ENCODE assay signal across 15 mouse cellular contexts in the genomic region with DNA sequence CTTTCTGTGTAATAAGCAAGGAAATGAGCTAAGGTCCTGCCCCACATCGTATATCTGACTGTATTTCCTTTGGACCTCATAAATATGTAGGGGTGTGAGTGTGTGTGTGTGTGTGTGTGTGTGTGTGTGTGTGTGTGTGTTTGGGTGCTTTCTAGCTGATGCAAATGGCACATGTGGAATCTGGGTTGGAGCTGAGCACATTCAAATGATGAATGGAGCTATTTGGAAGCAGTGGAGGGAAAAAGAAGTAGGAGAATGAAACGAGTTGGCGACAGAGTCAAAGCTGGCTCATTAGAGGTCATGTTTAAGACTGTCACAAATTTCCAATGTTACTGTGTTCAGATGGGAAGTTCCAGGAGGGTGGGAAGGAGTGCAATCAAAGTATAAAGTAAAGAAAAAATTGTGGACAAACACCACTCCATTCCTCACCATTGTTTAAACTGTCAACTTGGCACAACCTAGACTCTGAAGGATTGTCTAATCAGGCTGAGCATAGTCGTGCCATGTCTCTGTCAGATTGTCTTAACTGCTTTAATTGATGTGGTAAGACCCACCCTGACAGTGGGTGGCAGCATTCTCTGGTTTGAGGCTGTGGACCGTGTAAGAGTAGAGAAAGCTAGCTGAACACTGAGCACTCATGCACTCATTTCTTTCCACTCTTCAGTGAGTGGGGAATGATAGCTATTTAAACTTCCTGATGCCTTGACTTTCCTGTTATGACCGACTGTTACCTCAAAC. TPM values are rescaled to one million over a fixed set of nuclear protein-coding genes. Genes with fewer than 3 reads are reported as not detected.
DNase-seq lines count a peak whose midpoint lies in the region; ATAC-seq and TF ChIP-seq lines count a peak whose summit lies in the region.
"Had no signal": no experiment of that assay in that cellular context is flagged by ENCODE, and none has a peak within 500 bp of the region (broad histone marks: within the 10 kb centered on the region; RNA-seq: fewer than 3 reads in every experiment).

No protein-coding gene starts in this region.

- no peaks in the 10 kb centered on the region for H3K27me3 ChIP-seq in kidney, postnatal 0 days (ENCODE audit: insufficient read depth, low read length)
- H3K27me3 ChIP-seq in heart, embryonic 11.5 days (ENCODE audit: control insufficient read depth, insufficient read depth, low read length): no peaks in the 10 kb centered on the region
- H3K27me3 ChIP-seq: limb, embryonic 12.5 days had no signal

- WGBS in kidney, postnatal 0 days: 48% methylated on average over 6 of the region's 6 CpGs
- WGBS in heart, embryonic 11.5 days (ENCODE audit: insufficient replicate concordance): 67% methylated on average over 6 of the region's 6 CpGs

- TF ChIP-seq CTCF in kidney, postnatal 0 days (IDR thresholded peaks at IDR 0.05; ENCODE audit: low read depth): no peak

- no peaks in the 10 kb centered on the region for H3K9me3 ChIP-seq in kidney, postnatal 0 days (replicated peaks; ENCODE audit: low read length)
- H3K9me3 ChIP-seq in heart, embryonic 11.5 days (replicated peaks; ENCODE audit: control insufficient read depth, low read length): no peaks in the 10 kb centered on the region
- H3K9me3 ChIP-seq: limb, embryonic 12.5 days had no signal

- H3K4me3 ChIP-seq in kidney, postnatal 0 days (replicated peaks; ENCODE audit: low read depth, low read length): no peak overlapping the region
- H3K4me3 ChIP-seq in heart, embryonic 11.5 days (ENCODE audit: low read depth, low read length): no peak overlapping the region
- H3K4me3 ChIP-seq: gastrocnemius, adult 2 months; limb, embryonic 12.5 days had no signal

- no peaks in the 10 kb centered on the region for H3K36me3 ChIP-seq in kidney, postnatal 0 days (ENCODE audit: insufficient read depth, low read length)
- no peaks in the 10 kb centered on the region for H3K36me3 ChIP-seq in heart, embryonic 11.5 days (ENCODE audit: control insufficient read depth, insufficient read depth, low read length)
- H3K36me3 ChIP-seq: limb, embryonic 12.5 days had no signal

- no peaks in the 10 kb centered on the region for H3K4me1 ChIP-seq in kidney, postnatal 0 days (replicated peaks; ENCODE audit: insufficient read depth, low read length)
- no peaks in the 10 kb centered on the region for H3K4me1 ChIP-seq in heart, embryonic 11.5 days (ENCODE audit: control insufficient read depth, insufficient read depth, low read length)
- H3K4me1 ChIP-seq: limb, embryonic 12.5 days had no signal

- H3K9ac ChIP-seq in kidney, postnatal 0 days (ENCODE audit: low read depth, low read length): no peak overlapping the region
- H3K9ac ChIP-seq in heart, embryonic 11.5 days (ENCODE audit: low read depth, low read length): no peak overlapping the region
- H3K9ac ChIP-seq: limb, embryonic 12.5 days had no signal

- no peak overlapping the region for H3K27ac ChIP-seq in kidney, postnatal 0 days
- H3K27ac ChIP-seq in heart, embryonic 11.5 days (ENCODE audit: low read depth, low read length): no peak overlapping the region
- H3K27ac ChIP-seq: gastrocnemius, adult 2 months; limb, embryonic 12.5 days; macrophage had no signal

- no peak overlapping the region for H3K4me2 ChIP-seq in kidney, postnatal 0 days (ENCODE audit: low read length)
- no peak overlapping the region for H3K4me2 ChIP-seq in heart, embryonic 11.5 days
- H3K4me2 ChIP-seq: limb, embryonic 12.5 days had no signal

- peak; percentile 27 for DNase-seq in kidney, adult 18-20 months
- no peak for DNase-seq in kidney, postnatal 14 days
- peak; percentile 19 for DNase-seq in 416B (ENCODE audit: low read depth)
- DNase-seq in Muller cell, postnatal 12 days (ENCODE audit: inconsistent ontology term): peak; percentile 75
- peak; percentile 11 for DNase-seq in kidney, postnatal 0 days (ENCODE audit: low spot score)
- DNase-seq in adrenal gland, postnatal 36 days: no peak
- DNase-seq: cerebellum, adult 9-11 months; gastrocnemius, adult 2 months; heart, postnatal 4 days; right cerebral cortex, postnatal 4 days had no signal

- no peak for ATAC-seq in kidney, postnatal 0 days (replicated peaks; ENCODE audit: low FRiP score, low read depth)
- ATAC-seq in heart, embryonic 11.5 days (replicated peaks; ENCODE audit: insufficient number of reproducible peaks, low FRiP score, low TSS enrichment): no peak

RNA-seq across cellular contexts. Expression of gene A1cf, which starts 5.9 kb away (rescaled TPM):
- 2.0 and 2.3 TPM in 2 replicates for polyA plus RNA-seq in kidney, postnatal 0 days (2015; fragmentation: Nextera tagmentation; extraction: Ambion mirVana)
- polyA plus RNA-seq in heart, embryonic 11.5 days (2014; fragmentation: Nextera tagmentation; extraction: Ambion mirVana): 0.62 TPM in 1 of 2 replicates, not detected in the other
- under 1 TPM in 1 of 2 experiments, not detected in 1; 0.17 TPM for total RNA-seq in adrenal gland, postnatal 36 days (2021)
- total RNA-seq: gastrocnemius, adult 2 months; heart, postnatal 4 days; left cerebral cortex, adult 18-20 months had no signal
- polyA plus RNA-seq: limb, embryonic 12.5 days; macrophage; midbrain, embryonic 14.5 days had no signal

Comparison
In these comparisons a context has a peak if more than half of its experiments do, and no peak if none do; other contexts are left out.
1. DNase-seq: peak in kidney, adult 18-20 months (single experiment), 416B (single experiment), Muller cell, postnatal 12 days (single experiment) and kidney, postnatal 0 days (single experiment); none in kidney, postnatal 14 days (single experiment) and adrenal gland, postnatal 36 days (0 of 2).